Mouse (Mus musculus): ENCODE results near the gene Scnm1. TPM values are rescaled to one million over a fixed set of nuclear protein-coding genes. Genes with fewer than 3 reads are reported as not detected.
"Not testable (repeated sequence)": the region's sequence is repeated elsewhere in the genome, so short reads cannot be mapped to it uniquely, and the experiment has no call there.

Gene Scnm1
- polyA plus RNA-seq, 1 experiment = 30.6 TPM

GRCm38 (mm10) chr3:95135433-95136052 lies 1.7 kb upstream of the Scnm1 start:
- Histone ChIP-seq H3K79me2 (ENCODE audit: control insufficient read depth, insufficient read depth) (peaks cover 8% of the 10 kb centered on the region), H3K36me3 (ENCODE audit: control insufficient read depth, insufficient read depth) (no peaks in the 10 kb centered on the region), H3K4me2 (ENCODE audit: low read depth) (peak overlapping the region; percentile 70), H3ac (ENCODE audit: control insufficient read depth, insufficient read length) (no peak overlapping the region), H3K4me3 (peak overlapping the region; percentile 42), H3K27me3 (ENCODE audit: control insufficient read depth, insufficient read depth, insufficient read length) (no peaks in the 10 kb centered on the region)
- TF ChIP-seq USF1 (IDR thresholded peaks at IDR 0.05; ENCODE audit: low read depth) (no peak), REST (IDR thresholded peaks at IDR 0.05; ENCODE audit: insufficient read depth, insufficient read length) (no peak), MYOD1 (IDR thresholded peaks at IDR 0.05; ENCODE audit: control insufficient read depth in 1 of 3, insufficient read length in 2 of 3, low read depth in 2 of 3) (no peak), POLR2A (IDR thresholded peaks at IDR 0.05; ENCODE audit: insufficient read length, low read depth) (no peak), SRF (IDR thresholded peaks at IDR 0.05; ENCODE audit: control insufficient read depth, insufficient read length, low read depth) (no peak), CEBPB (IDR thresholded peaks at IDR 0.05; ENCODE audit: insufficient read depth, poor library complexity, severe bottlenecking) (no peak), MYOG (IDR thresholded peaks at IDR 0.05; ENCODE audit: control insufficient read depth in 1 of 3, insufficient read depth in 1 of 3, insufficient read length in 2 of 3, low read depth in 2 of 3) (no peak), TCF3 (IDR thresholded peaks at IDR 0.05; ENCODE audit: insufficient read length, low read depth) (no peak), TCF12 (IDR thresholded peaks at IDR 0.05; ENCODE audit: insufficient read depth, poor library complexity, severe bottlenecking) (no peak), POLR2AphosphoS2 (IDR thresholded peaks at IDR 0.05; ENCODE audit: insufficient read length, low read depth) (no peak), MAX (IDR thresholded peaks at IDR 0.05; ENCODE audit: low read depth) (no peak), E2F4 (IDR thresholded peaks at IDR 0.05; ENCODE audit: insufficient read depth) (no peak)

DNA sequence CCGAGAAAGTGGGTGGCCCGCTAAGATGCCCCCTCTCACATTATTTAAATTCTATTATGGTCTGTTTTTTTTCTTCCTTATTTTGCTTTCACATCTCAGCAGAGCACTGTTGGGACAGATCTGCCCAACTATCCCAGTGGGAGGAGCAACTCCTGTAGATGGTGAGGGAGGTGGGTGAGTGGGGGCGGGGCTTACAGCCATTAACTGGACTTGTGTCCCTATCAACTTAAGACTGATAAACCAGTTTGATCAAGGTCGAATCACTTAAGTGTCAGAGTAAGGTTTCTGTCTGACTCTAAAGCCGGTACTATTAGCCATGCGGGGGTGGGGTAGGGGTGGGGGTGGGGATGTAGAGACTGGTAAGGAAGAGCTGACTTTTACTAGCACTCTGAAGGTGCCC lies 1.2 kb upstream of the Scnm1 start:
- no peaks in the 10 kb centered on the region for H3K36me3 ChIP-seq (ENCODE audit: control insufficient read depth, insufficient read depth)
- H3K79me2 ChIP-seq (ENCODE audit: control insufficient read depth, insufficient read depth) = peaks cover 8% of the 10 kb centered on the region
- no peak overlapping the region for H3ac ChIP-seq (ENCODE audit: control insufficient read depth, insufficient read length)
- H3K27me3 ChIP-seq (ENCODE audit: control insufficient read depth, insufficient read depth, insufficient read length) = no peaks in the 10 kb centered on the region
- TF ChIP-seq MYOD1 (IDR thresholded peaks at IDR 0.05; ENCODE audit: control insufficient read depth in 1 of 3, insufficient read length in 2 of 3, low read depth in 2 of 3) (no peak), POLR2AphosphoS2 (IDR thresholded peaks at IDR 0.05; ENCODE audit: insufficient read length, low read depth) (no peak), POLR2A (IDR thresholded peaks at IDR 0.05; ENCODE audit: insufficient read length, low read depth) (peak; percentile 24), E2F4 (IDR thresholded peaks at IDR 0.05; ENCODE audit: insufficient read depth) (no peak), USF1 (IDR thresholded peaks at IDR 0.05; ENCODE audit: low read depth) (no peak)
- H3K4me3 ChIP-seq = peak overlapping the region; percentile 42
- peak overlapping the region; percentile 70 for H3K4me2 ChIP-seq (ENCODE audit: low read depth)

DNA sequence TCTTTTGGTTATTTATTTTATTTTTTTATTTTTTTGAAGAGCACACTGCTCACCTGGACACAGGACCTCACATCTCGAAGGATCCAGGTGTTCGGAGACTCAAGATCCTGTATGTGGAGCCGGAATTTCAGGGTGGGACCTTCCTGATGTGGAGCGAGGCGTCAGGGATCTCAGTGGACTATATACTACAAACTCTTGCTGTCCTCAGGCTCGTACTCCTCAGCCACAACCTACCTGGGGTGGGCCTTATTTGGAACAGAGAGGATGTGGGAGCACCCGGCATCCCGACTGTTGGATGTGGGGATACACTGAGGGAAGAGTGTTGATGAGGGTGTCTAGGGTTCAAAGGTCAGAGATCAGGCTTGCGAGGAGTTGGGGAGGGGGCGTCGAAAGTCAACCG lies 322 bp upstream of the Scnm1 start:
- not testable (repeated sequence) for H3K27me3 ChIP-seq (ENCODE audit: control insufficient read depth, insufficient read depth, insufficient read length); H3K36me3 ChIP-seq (ENCODE audit: control insufficient read depth, insufficient read depth); H3K4me2 ChIP-seq (ENCODE audit: low read depth); H3K79me2 ChIP-seq (ENCODE audit: control insufficient read depth, insufficient read depth)
- Histone ChIP-seq H3K4me3 (peak overlapping the region; percentile 42), H3ac (ENCODE audit: control insufficient read depth, insufficient read length) (peak overlapping the region; percentile 27)

- Histone ChIP-seq H3K4me2 (ENCODE audit: low read depth) (peak overlapping the region; percentile 86), H3K36me3 (ENCODE audit: control insufficient read depth, insufficient read depth) (no peaks in the 10 kb centered on the region), H3K27me3 (ENCODE audit: control insufficient read depth, insufficient read depth, insufficient read length) (no peaks in the 10 kb centered on the region), H3K4me3 (peak overlapping the region; percentile 42), H3ac (ENCODE audit: control insufficient read depth, insufficient read length) (peak overlapping the region; percentile 27), H3K79me2 (ENCODE audit: control insufficient read depth, insufficient read depth) (peaks cover 8% of the 10 kb centered on the region)
- TF ChIP-seq REST (IDR thresholded peaks at IDR 0.05; ENCODE audit: insufficient read depth, insufficient read length) (no peak), E2F4 (IDR thresholded peaks at IDR 0.05; ENCODE audit: insufficient read depth) (no peak), SRF (IDR thresholded peaks at IDR 0.05; ENCODE audit: control insufficient read depth, insufficient read length, low read depth) (no peak), CEBPB (IDR thresholded peaks at IDR 0.05; ENCODE audit: insufficient read depth, poor library complexity, severe bottlenecking) (no peak), TCF3 (IDR thresholded peaks at IDR 0.05; ENCODE audit: insufficient read length, low read depth) (no peak), POLR2A (IDR thresholded peaks at IDR 0.05; ENCODE audit: insufficient read length, low read depth) (no peak), MYOD1 (IDR thresholded peaks at IDR 0.05; ENCODE audit: control insufficient read depth in 1 of 3, insufficient read length in 2 of 3, low read depth in 2 of 3) (no peak), MAX (IDR thresholded peaks at IDR 0.05; ENCODE audit: low read depth) (no peak), MYOG (IDR thresholded peaks at IDR 0.05; ENCODE audit: control insufficient read depth in 1 of 3, insufficient read depth in 1 of 3, insufficient read length in 2 of 3, low read depth in 2 of 3) (no peak), TCF12 (IDR thresholded peaks at IDR 0.05; ENCODE audit: insufficient read depth, poor library complexity, severe bottlenecking) (no peak), USF1 (IDR thresholded peaks at IDR 0.05; ENCODE audit: low read depth) (no peak), POLR2AphosphoS2 (IDR thresholded peaks at IDR 0.05; ENCODE audit: insufficient read length, low read depth) (no peak)
Measured at GRCm38 (mm10) chr3:95133176-95133575, 635 bp downstream of the Scnm1 start.

DNA sequence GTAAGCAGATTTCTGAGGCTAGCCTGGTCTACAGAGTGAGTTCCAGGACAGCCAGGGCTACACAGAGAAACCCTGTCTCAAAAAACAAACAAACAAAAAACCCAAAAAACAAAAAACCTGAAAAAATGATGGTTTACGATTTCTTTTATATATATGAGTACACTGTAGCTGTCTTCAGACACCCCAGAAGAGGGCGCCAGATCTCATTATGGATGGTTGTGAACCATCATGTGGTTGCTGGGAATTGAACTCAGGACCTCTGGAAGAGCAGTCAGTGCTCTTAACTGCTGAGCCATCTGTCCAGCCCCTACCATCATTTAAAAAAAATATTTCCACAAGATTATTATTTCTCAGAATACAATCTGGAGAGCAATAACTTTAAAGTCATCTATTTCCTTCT lies 1.4 kb downstream of the Scnm1 start:
- not testable (repeated sequence) for H3K4me2 ChIP-seq (ENCODE audit: low read depth); H3K36me3 ChIP-seq (ENCODE audit: control insufficient read depth, insufficient read depth); H3K27me3 ChIP-seq (ENCODE audit: control insufficient read depth, insufficient read depth, insufficient read length); H3K79me2 ChIP-seq (ENCODE audit: control insufficient read depth, insufficient read depth); H3ac ChIP-seq (ENCODE audit: control insufficient read depth, insufficient read length)
- H3K4me3 ChIP-seq = peak overlapping the region; percentile 42

Data from myocyte (in vitro differentiated cells).